In genomic region chr14:12162331-12162854, GRCm38 (mm10) we compare ENCODE assay signal across 13 mouse cellular contexts.
DNase-seq lines count a peak whose midpoint lies in the region; ATAC-seq and TF ChIP-seq lines count a peak whose summit lies in the region.
"Had no signal": no experiment of that assay in that cellular context is flagged by ENCODE, and none has a peak within 500 bp of the region (broad histone marks: within the 10 kb centered on the region; RNA-seq: fewer than 3 reads in every experiment).

No protein-coding gene starts in this region.

- DNase-seq in midbrain, embryonic 11.5 days (ENCODE audit: low spot score, missing footprints) = peak; percentile 69
- no peak for DNase-seq in midbrain, embryonic 14.5 days
- DNase-seq in kidney, postnatal 0 days (ENCODE audit: low spot score) = no peak
- no peak for DNase-seq in urinary bladder, adult 18-20 months (ENCODE audit: low spot score in 2 of 2)
- no peak for DNase-seq in gastrocnemius, adult 18-20 months (ENCODE audit: low spot score)
- DNase-seq: adrenal gland, adult 8-10 months; gastrocnemius, postnatal 10 days; liver, postnatal 0 days; thymus, adult 18-20 months had no signal

- no peak overlapping the region for H3K4me2 ChIP-seq in hindbrain, embryonic 16.5 days (ENCODE audit: low read length)
- H3K4me2 ChIP-seq in hindbrain, embryonic 13.5 days = no peak overlapping the region
- H3K4me2 ChIP-seq in midbrain, embryonic 11.5 days = no peak overlapping the region
- no peak overlapping the region for H3K4me2 ChIP-seq in midbrain, embryonic 14.5 days (ENCODE audit: low read length)
- no peak overlapping the region for H3K4me2 ChIP-seq in forebrain, embryonic 12.5 days
- no peak overlapping the region for H3K4me2 ChIP-seq in kidney, postnatal 0 days (ENCODE audit: low read length)

- H3K4me1 ChIP-seq in hindbrain, embryonic 16.5 days (ENCODE audit: control insufficient read depth, insufficient read depth, low read depth, low read length) = no peaks in the 10 kb centered on the region
- H3K4me1 ChIP-seq in hindbrain, embryonic 13.5 days (replicated peaks) = peaks cover 13% of the 10 kb centered on the region; the same call in 1 of the 2 replicates
- no peaks in the 10 kb centered on the region for H3K4me1 ChIP-seq in midbrain, embryonic 11.5 days (ENCODE audit: control insufficient read depth, insufficient read depth, low read length)
- H3K4me1 ChIP-seq in midbrain, embryonic 14.5 days (ENCODE audit: control insufficient read depth, insufficient read depth, low read length) = no peaks in the 10 kb centered on the region
- peaks cover 10% of the 10 kb centered on the region for H3K4me1 ChIP-seq in forebrain, embryonic 12.5 days
- H3K4me1 ChIP-seq in kidney, postnatal 0 days (replicated peaks; ENCODE audit: insufficient read depth, low read length) = no peaks in the 10 kb centered on the region; the same call in 1 of the 2 replicates
- H3K4me1 ChIP-seq: megakaryocyte, embryonic 14.5 days had no signal

- peak; percentile 44; the same call in 1 of the 2 replicates for ATAC-seq in hindbrain, embryonic 16.5 days
- ATAC-seq in hindbrain, embryonic 13.5 days (ENCODE audit: low FRiP score) = no peak
- ATAC-seq in midbrain, embryonic 11.5 days (ENCODE audit: low FRiP score) = no peak
- ATAC-seq in midbrain, embryonic 14.5 days (ENCODE audit: low FRiP score, low TSS enrichment) = no peak
- no peak; the same call in 1 of the 2 replicates for ATAC-seq in forebrain, embryonic 12.5 days (ENCODE audit: low FRiP score)
- ATAC-seq in kidney, postnatal 0 days (replicated peaks; ENCODE audit: low FRiP score, low read depth) = peak; percentile 44; the same call in 1 of the 2 replicates
- ATAC-seq: liver, postnatal 0 days had no signal

- H3K27ac ChIP-seq in hindbrain, embryonic 16.5 days (ENCODE audit: low read depth, low read length) = no peak overlapping the region
- H3K27ac ChIP-seq in hindbrain, embryonic 13.5 days = no peak overlapping the region
- H3K27ac ChIP-seq in midbrain, embryonic 11.5 days (ENCODE audit: low read depth, low read length) = no peak overlapping the region
- H3K27ac ChIP-seq in midbrain, embryonic 14.5 days (replicated peaks; ENCODE audit: low read depth, low read length) = no peak overlapping the region
- H3K27ac ChIP-seq in forebrain, embryonic 12.5 days = peak overlapping the region; percentile 31; the same call in 1 of the 2 replicates
- peak overlapping the region; percentile 71 for H3K27ac ChIP-seq in kidney, postnatal 0 days

- 76% methylated on average over 5 of the region's 5 CpGs for WGBS in hindbrain, embryonic 16.5 days
- 68% methylated on average over 5 of the region's 5 CpGs for WGBS in hindbrain, embryonic 13.5 days
- 77% methylated on average over 5 of the region's 5 CpGs for WGBS in midbrain, embryonic 11.5 days
- WGBS in midbrain, embryonic 14.5 days = 64% methylated on average over 5 of the region's 5 CpGs
- 81% methylated on average over 5 of the region's 5 CpGs for WGBS in forebrain, embryonic 12.5 days
- WGBS in kidney, postnatal 0 days = 54% methylated on average over 5 of the region's 5 CpGs

- no peak for TF ChIP-seq CTCF in kidney, postnatal 0 days (IDR thresholded peaks at IDR 0.05; ENCODE audit: low read depth)

- H3K36me3 ChIP-seq in hindbrain, embryonic 16.5 days (ENCODE audit: control insufficient read depth, insufficient read depth, low read length) = no peaks in the 10 kb centered on the region
- H3K36me3 ChIP-seq in hindbrain, embryonic 13.5 days = peaks cover 15% of the 10 kb centered on the region
- H3K36me3 ChIP-seq in midbrain, embryonic 11.5 days (ENCODE audit: control insufficient read depth, insufficient read depth, low read length) = no peaks in the 10 kb centered on the region
- H3K36me3 ChIP-seq in midbrain, embryonic 14.5 days (ENCODE audit: control insufficient read depth, insufficient read depth, low read length) = 0 out of 2 replicates have a peak, but pooled peaks cover 4% of the 10 kb centered on the region
- no peaks in the 10 kb centered on the region for H3K36me3 ChIP-seq in forebrain, embryonic 12.5 days (replicated peaks)
- H3K36me3 ChIP-seq in kidney, postnatal 0 days (ENCODE audit: insufficient read depth, low read length) = no peaks in the 10 kb centered on the region

- no peaks in the 10 kb centered on the region for H3K27me3 ChIP-seq in hindbrain, embryonic 16.5 days (replicated peaks; ENCODE audit: control insufficient read depth, insufficient read depth, low read length)
- H3K27me3 ChIP-seq in hindbrain, embryonic 13.5 days = no peaks in the 10 kb centered on the region
- no peaks in the 10 kb centered on the region for H3K27me3 ChIP-seq in midbrain, embryonic 11.5 days (ENCODE audit: control insufficient read depth, insufficient read depth, low read length)
- no peaks in the 10 kb centered on the region for H3K27me3 ChIP-seq in midbrain, embryonic 14.5 days (ENCODE audit: control insufficient read depth, insufficient read depth, low read length)
- H3K27me3 ChIP-seq in forebrain, embryonic 12.5 days = no peaks in the 10 kb centered on the region
- H3K27me3 ChIP-seq in kidney, postnatal 0 days (ENCODE audit: insufficient read depth, low read length) = no peaks in the 10 kb centered on the region

- no peaks in the 10 kb centered on the region for H3K9me3 ChIP-seq in hindbrain, embryonic 16.5 days (ENCODE audit: control insufficient read depth, low read length)
- no peaks in the 10 kb centered on the region for H3K9me3 ChIP-seq in hindbrain, embryonic 13.5 days
- no peaks in the 10 kb centered on the region for H3K9me3 ChIP-seq in midbrain, embryonic 11.5 days (ENCODE audit: control insufficient read depth, low read length)
- H3K9me3 ChIP-seq in midbrain, embryonic 14.5 days (ENCODE audit: control insufficient read depth, low read length) = no peaks in the 10 kb centered on the region
- H3K9me3 ChIP-seq in forebrain, embryonic 12.5 days = no peaks in the 10 kb centered on the region
- H3K9me3 ChIP-seq in kidney, postnatal 0 days (replicated peaks; ENCODE audit: low read length) = no peaks in the 10 kb centered on the region
- H3K9me3 ChIP-seq: megakaryocyte, embryonic 14.5 days had no signal

- no peak overlapping the region for H3K4me3 ChIP-seq in hindbrain, embryonic 16.5 days (ENCODE audit: low read length)
- no peak overlapping the region for H3K4me3 ChIP-seq in hindbrain, embryonic 13.5 days
- H3K4me3 ChIP-seq in midbrain, embryonic 11.5 days (ENCODE audit: low read depth, low read length) = no peak overlapping the region
- H3K4me3 ChIP-seq in midbrain, embryonic 14.5 days (replicated peaks; ENCODE audit: low read depth, low read length) = no peak overlapping the region
- no peak overlapping the region for H3K4me3 ChIP-seq in forebrain, embryonic 12.5 days (replicated peaks)
- no peak overlapping the region for H3K4me3 ChIP-seq in kidney, postnatal 0 days (replicated peaks; ENCODE audit: low read depth, low read length)
- H3K4me3 ChIP-seq: megakaryocyte, embryonic 14.5 days had no signal

- H3K9ac ChIP-seq in hindbrain, embryonic 16.5 days (ENCODE audit: low read depth, low read length) = no peak overlapping the region
- no peak overlapping the region for H3K9ac ChIP-seq in hindbrain, embryonic 13.5 days
- H3K9ac ChIP-seq in midbrain, embryonic 11.5 days (ENCODE audit: low read length) = no peak overlapping the region
- H3K9ac ChIP-seq in midbrain, embryonic 14.5 days (replicated peaks; ENCODE audit: low read length) = no peak overlapping the region
- H3K9ac ChIP-seq in forebrain, embryonic 12.5 days = no peak overlapping the region
- no peak overlapping the region for H3K9ac ChIP-seq in kidney, postnatal 0 days (ENCODE audit: low read depth, low read length)
- H3K9ac ChIP-seq: liver, postnatal 0 days had no signal

Comparison
In these comparisons a context has a peak if more than half of its experiments do, and no peak if none do; other contexts are left out.
1. ATAC-seq: peak in hindbrain, embryonic 16.5 days (single experiment) and kidney, postnatal 0 days (single experiment); none in hindbrain, embryonic 13.5 days (single experiment), midbrain, embryonic 11.5 days (single experiment), midbrain, embryonic 14.5 days (single experiment) and forebrain, embryonic 12.5 days (single experiment).
2. H3K27ac ChIP-seq: peak in forebrain, embryonic 12.5 days (single experiment) and kidney, postnatal 0 days (single experiment); none in hindbrain, embryonic 16.5 days (single experiment), hindbrain, embryonic 13.5 days (single experiment), midbrain, embryonic 11.5 days (single experiment) and midbrain, embryonic 14.5 days (single experiment).